Mouse (Mus musculus) kidney, adult 2 months (tissue): ENCODE data around the gene Mpst.

ENCODE experiments used
- CTCF ChIP-seq: fragments of 200-500 bp; conservative IDR thresholded peaks from 2 replicates; pipeline ENCODE4 v1.5.1; 2011; ENCODE audit warnings: low read depth, mild to moderate bottlenecking, control low read depth, low read length, moderate library complexity, mixed read lengths; ENCODE audit not compliant: insufficient read depth, insufficient read length
- POLR2A ChIP-seq: fragments of 200-500 bp; IDR thresholded peaks from one replicate; pipeline ENCODE4 v1.6.1; 2011; ENCODE audit warnings: low read depth, low read length, control low read depth

- TF ChIP-seq POLR2A (no peak), CTCF (no peak)
These were observed 22.3 kb downstream of the Mpst start, which contains the start of gene Kctd17 for GRCm38 (mm10) chr15:78428391-78429138.
